Mouse (Mus musculus) bone marrow macrophage, adult 2 months (primary cell): ENCODE results near the gene Mapk9.

Source experiments
- CTCF ChIP-seq: IDR thresholded peaks from 2 replicates; pipeline ENCODE4 v1.5.1; 2012; ENCODE audit warnings: low read depth, mild to moderate bottlenecking, low read length, moderate library complexity
- POLR2A ChIP-seq: IDR thresholded peaks from 2 replicates; pipeline ENCODE4 v1.6.1; 2012; ENCODE audit warnings: mild to moderate bottlenecking, low read depth, low read length, borderline replicate concordance

DNA sequence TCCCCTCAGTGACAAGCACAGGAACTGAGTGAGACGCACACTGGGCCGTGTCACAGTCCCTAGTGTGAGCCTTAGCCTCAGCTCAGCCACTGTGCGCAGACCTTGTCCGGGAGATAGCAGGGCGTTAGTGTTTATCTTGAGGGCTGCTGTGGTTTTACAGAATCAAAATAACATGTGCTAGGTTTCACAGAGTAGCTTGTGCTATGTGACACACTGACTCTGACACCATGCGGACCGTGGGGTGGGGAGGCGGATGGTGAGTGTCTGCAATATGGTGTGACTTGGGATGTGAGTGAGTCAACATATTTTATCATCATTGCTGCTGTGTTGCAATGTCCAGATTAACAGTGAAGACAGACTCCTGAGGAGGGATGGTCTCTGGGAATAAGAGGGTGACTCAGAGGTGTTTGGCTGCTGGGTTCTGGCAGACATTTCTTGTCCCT, 35.4 kb upstream of the Mapk9 start:
- no peak for TF ChIP-seq POLR2A
- TF ChIP-seq CTCF, result no peak
